Mouse (Mus musculus): Measurements from ENCODE around the gene Zwilch.

- TF ChIP-seq HCFC1 (IDR thresholded peaks at IDR 0.05; ENCODE audit: borderline replicate concordance, insufficient read depth, low read length) = no peak
- TF ChIP-seq MAFK (IDR thresholded peaks at IDR 0.05; ENCODE audit: insufficient read depth, low read depth, low read length) = no peak
These were observed 11.4 kb upstream of the Zwilch start for GRCm38 (mm10) chr9:64184166-64184840.
